18 mouse cellular contexts compared by ENCODE assay signal in the genomic region with DNA sequence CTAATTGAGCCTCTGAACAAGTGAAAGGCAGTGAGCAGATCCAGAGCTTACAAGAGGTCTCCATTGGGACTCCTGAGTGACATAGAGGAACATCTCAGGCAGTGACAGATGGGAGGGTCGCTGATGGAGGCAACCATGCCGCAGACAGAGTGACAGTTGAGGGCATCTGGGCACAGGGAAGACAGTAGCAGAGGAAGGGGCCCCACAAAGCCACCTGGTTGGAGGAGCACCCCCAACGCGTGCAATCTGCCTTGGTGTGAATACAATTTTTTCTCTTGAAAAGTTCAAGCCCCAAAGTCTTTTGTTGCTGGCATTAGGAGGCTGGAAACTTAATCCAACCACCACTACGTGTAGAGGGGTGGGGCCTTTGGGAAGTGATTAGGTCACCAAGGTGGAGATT. TPM values are rescaled to one million over a fixed set of nuclear protein-coding genes. Genes with fewer than 3 reads are reported as not detected.
"Had no signal": no experiment of that assay in that cellular context is flagged by ENCODE, and none has a peak within 500 bp of the region (broad histone marks: within the 10 kb centered on the region; RNA-seq: fewer than 3 reads in every experiment).

No protein-coding gene starts in this region.

- H3K9ac ChIP-seq: intestine, embryonic 15.5 days; limb, embryonic 15.5 days; liver, embryonic 14.5 days; liver, postnatal 0 days; midbrain, embryonic 12.5 days had no signal

- H3K27ac ChIP-seq: intestine, embryonic 15.5 days; kidney, postnatal 0 days; limb, embryonic 12.5 days; limb, embryonic 15.5 days; liver, embryonic 14.5 days; midbrain, embryonic 12.5 days; neural tube, embryonic 13.5 days had no signal

- DNase-seq: left cerebral cortex, postnatal 4 days; liver, postnatal 0 days; right cerebral cortex, postnatal 25 days had no signal

- H3K9me3 ChIP-seq: intestine, embryonic 15.5 days; limb, embryonic 12.5 days; limb, embryonic 15.5 days; megakaryocyte, embryonic 14.5 days; midbrain, embryonic 12.5 days; neural tube, embryonic 13.5 days had no signal

- ATAC-seq: midbrain, embryonic 16.5 days had no signal

- H3K4me3 ChIP-seq: megakaryocyte, embryonic 14.5 days; myocyte had no signal

- H3K36me3 ChIP-seq: intestine, embryonic 15.5 days; limb, embryonic 12.5 days; limb, embryonic 15.5 days; midbrain, embryonic 12.5 days; neural tube, embryonic 13.5 days had no signal

RNA-seq across cellular contexts. Expression of a gene that starts 23.4 kb away (rescaled TPM):
- polyA plus RNA-seq: liver, postnatal 0 days had no signal

RNA-seq across cellular contexts. Expression of a gene that starts 34.5 kb away (rescaled TPM):
- polyA plus RNA-seq: kidney, postnatal 0 days; limb, embryonic 12.5 days; limb, embryonic 15.5 days; liver, embryonic 11.5 days; liver, embryonic 14.5 days; liver, postnatal 0 days; lung, embryonic 14.5 days; lung, postnatal 0 days; midbrain, embryonic 12.5 days; midbrain, embryonic 16.5 days; myocyte; neural tube, embryonic 13.5 days; spleen, adult 2 months; stomach, embryonic 14.5 days had no signal
